Mouse (Mus musculus) gastrocnemius, postnatal 4 days (tissue): Measurements from ENCODE around the gene Msh3. TPM values are rescaled to one million over a fixed set of nuclear protein-coding genes. Genes with fewer than 3 reads are reported as not detected.
A peak's percentile ranks its signal among the peaks of the same experiment; 100 is the strongest.

Experiments
- DNase-seq, 2 experiments: peaks; one replicate each; pipeline ENCODE4 v3.0.0; 2021 to 2022; ENCODE audit warnings: low spot score in 2 of 2, mixed read lengths in 2 of 2
- total RNA-seq, 2 experiments: library from RNA; stranded (reverse); gene quantifications; 2 replicates each; pipeline ENCODE4 v1.2.3; 2021

The Msh3 gene
- total RNA-seq, 2 experiments from 2014 or later: 16.2 to 22.0 TPM

DNA sequence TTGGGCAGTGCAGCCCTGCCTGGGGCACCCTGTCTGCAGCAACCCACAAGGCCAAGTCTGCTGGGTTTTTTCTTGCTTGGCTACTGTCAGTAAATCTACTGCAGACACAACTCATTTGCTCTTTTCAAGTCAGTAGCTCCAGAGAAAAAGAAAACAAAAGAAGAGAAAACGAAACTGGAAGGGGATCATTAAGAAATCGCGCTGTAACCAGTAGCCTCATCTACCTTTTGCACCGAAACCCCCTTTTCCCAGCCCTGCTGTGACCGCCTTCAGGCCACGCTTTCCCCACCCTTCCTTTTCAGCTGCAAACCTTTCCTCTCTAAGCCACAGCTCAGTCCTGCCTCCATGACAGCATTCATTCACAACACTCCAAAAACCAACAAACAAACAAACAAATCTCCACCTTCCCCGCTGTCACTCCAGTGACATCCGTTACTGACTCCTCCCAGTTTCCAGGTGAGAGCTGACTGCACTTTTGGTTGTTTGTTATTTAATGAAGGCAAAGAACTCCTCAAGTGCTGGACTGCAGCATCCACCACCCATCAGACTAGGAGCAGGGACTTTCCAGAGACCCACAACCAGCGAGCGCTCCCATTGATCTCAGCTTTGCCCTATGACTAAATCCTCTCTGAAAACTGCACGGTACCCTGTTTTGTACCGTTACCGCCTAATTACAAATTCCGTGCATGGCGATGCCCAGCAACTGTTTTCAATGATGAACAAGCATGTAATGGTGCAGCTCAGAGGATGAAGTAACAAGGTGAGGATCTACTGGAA is 22.5 kb downstream of the Msh3 start:
- no peak for DNase-seq

- no peak for DNase-seq
Measured at GRCm38 (mm10) chr13:92330621-92331020, 24.2 kb downstream of the Msh3 start.

DNA sequence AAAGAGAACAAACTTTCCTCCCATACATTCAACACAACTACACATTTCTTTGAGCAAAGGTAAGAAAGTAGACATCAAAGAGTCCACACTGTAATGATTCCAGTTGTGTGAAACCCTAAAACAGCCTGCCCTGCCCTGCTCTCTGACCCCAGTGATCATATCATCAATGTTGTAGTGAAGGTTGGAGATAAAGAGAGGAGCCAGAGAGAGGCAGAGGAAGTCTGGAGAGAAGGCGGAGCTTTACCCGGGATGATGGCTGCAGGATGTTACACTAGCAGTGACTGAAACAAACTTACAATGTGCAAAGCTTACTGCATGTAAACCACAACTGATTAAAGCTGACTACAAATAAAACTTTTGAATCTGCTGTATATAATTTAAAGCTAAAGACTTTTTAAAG is 26.8 kb downstream of the Msh3 start:
- no peak for DNase-seq

DNA sequence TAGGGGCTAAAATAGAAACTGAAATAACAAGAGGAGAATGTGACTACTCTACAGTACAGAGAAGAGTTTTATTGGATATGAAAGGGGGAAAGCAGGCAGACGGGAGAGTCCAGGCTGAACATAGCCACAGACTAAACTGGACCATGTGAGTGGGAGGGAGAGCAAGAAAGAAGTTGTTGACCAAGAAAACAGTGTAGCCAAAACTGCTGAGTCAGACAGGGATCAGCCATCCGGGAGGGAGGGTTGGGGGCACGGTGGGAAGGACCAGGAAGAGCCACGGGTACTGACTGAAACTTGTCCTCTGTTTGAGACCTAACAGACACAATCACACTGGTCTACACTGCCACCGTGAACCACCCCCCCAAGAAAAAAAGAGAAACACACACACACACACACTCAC is 28.8 kb downstream of the Msh3 start:
- DNase-seq: no peak

DNA sequence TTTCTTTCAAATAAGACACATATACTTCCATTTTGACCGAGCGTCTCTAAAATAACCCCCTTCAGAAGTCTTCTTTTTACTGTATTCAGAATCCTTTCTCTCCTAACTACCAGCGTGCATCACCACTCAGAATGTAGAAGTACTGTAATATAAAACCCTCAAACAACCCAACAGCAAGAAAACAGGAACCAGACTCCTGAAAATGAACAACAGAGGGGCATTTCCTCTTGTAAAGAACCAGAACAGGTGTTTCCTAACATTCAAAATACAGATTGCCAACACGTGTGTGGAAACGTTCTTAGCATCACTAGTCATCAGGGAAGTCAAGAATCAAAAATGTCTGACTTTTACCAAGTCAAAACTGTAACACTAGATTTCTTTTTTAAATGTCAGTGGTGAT is 34.0 kb downstream of the Msh3 start:
- no peak for DNase-seq

DNA sequence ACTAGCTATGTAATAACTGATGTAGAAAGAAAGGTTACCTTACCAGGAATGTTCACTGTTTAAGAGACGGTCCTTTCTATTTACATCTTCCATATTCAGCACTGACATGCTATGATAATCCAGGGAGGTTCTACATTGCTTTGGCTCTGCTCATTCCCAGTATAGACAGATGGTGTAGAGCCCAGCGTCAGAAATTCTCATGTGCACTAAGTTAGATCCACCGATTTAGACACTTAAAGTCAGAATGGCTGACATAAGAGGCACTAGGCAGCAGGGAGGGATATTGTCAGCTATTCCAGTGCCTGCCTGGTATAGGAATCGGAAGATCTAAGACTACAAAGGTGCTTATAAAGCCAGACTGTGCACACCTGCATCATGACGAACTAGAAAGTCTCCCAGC is 40.2 kb downstream of the Msh3 start:
- DNase-seq: no peak

- no peak for DNase-seq
Measured at GRCm38 (mm10) chr13:92305680-92306079, 49.1 kb downstream of the Msh3 start, which contains the start of gene Gm20379. Gm20379 (plus strand) TSS chr13:92305980.

DNA sequence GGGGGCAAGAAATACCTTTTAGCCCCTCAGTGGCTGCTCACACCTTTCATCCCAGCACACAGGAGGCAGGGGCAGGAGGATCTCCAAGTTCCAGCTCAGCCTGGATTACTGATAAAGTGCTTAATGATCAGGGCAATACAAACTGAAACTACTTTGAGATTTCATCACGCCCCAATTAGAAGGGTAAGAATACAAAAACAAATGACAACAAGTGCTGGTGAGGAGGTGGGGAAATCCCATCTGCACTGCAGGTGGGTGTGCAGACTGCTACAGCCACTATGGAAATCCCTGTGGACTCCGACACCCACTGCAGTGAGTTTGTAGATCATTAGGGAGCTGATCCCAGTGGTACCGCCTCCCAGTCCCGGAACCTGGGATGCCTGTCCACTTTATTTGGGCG is 50.5 kb downstream of the Msh3 start:
- no peak for DNase-seq

DNA sequence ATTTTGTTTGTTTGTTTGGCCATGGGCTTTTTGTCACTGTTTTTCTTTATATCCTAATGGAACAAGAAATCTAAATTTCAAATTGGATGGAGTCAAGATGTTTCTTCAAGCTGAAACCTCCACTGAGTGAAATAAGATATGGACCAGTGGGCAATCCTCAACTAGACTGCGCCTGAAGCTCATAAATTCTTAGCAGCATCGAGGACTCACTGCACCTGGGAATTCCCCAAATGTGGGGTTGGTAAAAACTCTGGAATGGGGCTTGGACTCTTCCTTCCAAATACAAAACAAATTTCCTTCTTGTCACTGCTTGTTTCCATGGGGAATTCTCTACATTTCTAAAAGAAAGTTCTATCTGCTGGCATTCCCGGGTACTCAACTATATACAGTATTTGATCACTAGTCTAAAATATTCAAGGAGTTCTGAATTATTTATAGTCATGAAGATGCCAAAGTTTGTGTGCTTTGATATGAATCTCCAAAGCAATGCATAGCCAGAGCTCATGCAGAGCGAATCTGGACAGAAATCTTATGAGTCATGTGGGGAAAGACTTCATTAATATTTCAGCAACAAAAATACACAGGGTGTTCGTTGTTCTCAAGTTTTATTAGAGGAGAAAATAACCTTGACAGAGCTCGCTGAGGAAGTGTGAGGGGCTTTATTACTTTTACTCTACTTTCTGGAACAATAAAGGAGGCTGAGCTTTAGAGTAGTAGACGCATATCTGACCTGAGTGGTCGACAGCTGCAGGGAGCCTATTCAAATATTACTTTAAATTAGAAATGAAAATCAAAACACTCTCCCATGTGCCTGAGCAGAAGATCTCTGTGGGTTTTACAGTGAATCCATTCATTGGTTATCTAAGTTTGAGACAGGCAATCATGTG is 51.5 kb downstream of the Msh3 start:
- DNase-seq: no peak

GRCm38 (mm10) chr13:92302466-92302865 is 52.3 kb downstream of the Msh3 start:
- DNase-seq: no peak

DNA sequence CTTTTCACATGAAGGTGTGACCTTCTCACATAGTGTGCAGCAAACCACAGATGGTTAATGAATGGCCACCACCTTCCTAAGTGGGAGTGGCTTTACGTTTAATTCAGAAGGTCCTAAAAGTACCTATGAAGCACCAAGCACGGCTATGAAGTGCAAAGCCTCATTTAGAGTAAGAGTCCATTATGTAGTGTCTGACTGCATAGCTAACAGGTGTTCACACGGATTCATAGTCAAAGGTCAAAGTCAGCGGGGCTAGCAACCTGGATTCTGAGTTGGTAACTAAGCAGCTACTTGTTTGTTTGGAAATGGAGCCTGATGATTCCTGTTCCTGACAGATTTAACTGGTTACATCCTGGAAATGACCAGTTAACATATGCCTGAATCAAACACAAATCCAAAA is 53.0 kb downstream of the Msh3 start:
- no peak for DNase-seq

GRCm38 (mm10) chr13:92299522-92299921 is 55.3 kb downstream of the Msh3 start:
- DNase-seq: no peak

- no peak for DNase-seq
Measured at GRCm38 (mm10) chr13:92297021-92297420, 57.8 kb downstream of the Msh3 start.

- DNase-seq: no peak
Measured at GRCm38 (mm10) chr13:92296490-92296889, 58.3 kb downstream of the Msh3 start.

DNA sequence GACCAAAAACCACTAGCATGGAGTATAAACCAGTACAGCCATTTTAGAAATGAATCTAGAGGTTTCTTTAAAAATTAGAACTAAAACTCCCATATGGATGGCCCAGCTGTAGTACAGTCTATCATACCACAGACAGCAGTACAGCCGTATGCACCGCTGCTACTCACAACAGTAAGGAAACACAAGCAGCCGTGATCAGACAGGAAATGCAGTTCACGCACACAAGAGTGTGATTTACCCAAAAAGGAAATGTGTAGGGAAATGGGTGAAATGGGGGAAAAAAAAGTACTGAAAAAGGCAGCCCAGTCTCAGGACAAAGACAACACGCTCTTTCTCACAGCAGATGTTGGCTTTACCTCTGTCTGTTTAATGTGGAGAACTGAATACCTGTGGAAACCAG is 60.9 kb downstream of the Msh3 start:
- DNase-seq: no peak

DNA sequence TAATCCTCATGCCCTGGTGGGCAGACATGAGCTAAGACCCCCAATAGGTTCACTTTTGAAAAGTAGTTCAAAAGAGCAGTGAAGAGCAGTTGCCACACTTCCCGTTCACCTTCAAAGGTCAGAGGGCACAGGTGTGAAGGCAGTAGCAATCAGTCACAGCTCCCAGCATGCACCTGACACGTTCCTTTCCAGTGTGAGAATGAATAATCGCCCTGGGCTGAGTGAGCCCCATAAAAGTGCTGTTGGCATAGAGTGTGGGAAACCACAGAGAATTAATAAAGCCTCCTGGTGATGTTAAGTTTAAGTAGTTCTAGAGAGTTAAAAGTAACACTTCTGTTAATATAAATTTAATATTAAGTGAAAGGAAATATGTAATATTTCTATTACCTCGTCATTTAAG is 63.2 kb downstream of the Msh3 start:
- no peak for DNase-seq

DNA sequence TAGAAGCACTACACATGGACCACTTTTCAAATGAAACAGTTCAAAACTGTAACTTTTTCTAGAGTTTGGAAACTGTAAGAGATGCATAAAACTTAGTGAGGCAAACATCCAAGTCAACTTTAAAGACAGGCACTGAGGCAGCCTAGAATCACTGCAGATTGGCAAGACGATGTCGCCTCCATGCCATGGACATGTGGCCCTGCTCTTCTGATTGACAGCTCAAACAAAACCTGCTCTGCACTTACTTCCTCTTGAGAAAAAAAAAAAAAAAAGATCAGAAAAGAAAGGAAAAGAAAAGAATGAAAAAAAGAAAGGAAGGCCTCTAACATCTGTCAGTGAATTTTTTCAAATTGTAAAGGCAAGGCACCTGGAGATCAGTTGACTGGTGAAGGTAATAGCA is 77.8 kb downstream of the Msh3 start:
- DNase-seq: no peak

DNA sequence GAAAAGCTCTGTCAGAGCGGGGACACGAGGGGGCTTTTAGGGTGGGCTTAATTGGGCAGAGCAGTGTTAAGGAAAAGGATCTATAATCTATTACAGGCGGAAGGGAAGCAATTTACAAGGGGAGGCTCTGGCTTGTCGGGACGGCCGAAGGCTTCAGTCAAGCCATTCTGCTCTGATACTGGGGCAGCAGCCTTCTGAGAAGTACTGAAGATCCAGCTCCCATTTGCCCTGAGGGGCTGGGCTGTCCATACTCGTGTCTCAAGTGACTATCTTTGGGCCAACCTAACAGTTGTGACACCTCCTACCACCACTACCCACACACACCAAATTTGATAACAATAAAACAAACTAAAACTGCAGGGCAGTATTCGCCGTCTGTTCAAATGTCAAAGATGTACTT is 79.5 kb downstream of the Msh3 start:
- no peak for DNase-seq

DNA sequence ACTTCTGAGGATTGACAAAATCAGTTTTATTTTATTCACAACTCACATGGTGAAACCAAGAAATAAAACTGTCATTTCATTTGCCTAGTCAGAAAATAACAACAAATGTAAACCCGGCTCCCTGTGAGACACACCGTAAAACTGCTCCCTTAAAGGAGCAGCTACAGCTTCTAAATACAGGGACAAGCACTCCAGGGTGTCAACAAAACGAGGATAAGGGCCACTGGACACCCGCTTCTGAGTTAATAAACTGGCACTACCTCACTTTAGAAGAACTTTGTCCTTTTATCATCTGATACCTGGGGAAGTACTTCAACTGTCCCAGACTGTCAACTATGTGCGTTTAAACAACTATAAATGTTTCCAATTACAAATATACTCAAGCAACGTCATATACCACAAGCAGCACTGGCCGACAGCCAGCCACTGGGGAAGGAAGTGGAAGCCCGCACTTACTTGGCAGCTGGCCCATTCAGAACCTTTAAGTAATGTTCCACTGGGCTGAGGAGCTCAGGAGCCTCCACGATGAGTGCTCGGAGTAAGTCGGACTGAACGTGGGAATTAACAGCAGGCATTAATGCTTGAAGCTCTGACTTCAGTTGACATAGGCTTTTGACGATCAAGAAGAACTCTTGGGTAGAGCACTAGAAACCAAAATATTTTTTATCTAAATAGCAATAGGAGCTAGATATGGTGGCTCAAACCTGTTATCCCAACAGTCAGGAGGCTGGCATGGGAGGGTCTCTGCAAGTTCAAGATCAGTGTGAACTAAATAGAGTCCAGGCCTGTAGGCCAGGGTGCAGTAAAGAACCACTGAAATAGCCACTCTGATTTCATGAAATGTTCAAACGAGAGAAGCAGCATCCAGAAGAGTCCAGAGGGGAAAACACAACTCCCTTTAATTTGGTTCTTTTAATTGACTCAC is 80.3 kb downstream of the Msh3 start:
- peak in 1 of 2 experiments; percentile 58 for DNase-seq

- DNase-seq: no peak
Measured at GRCm38 (mm10) chr13:92267076-92267475, 87.7 kb downstream of the Msh3 start.

- no peak for DNase-seq
Measured at GRCm38 (mm10) chr13:92263566-92263965, 91.2 kb downstream of the Msh3 start.
